Mouse (Mus musculus) stomach, embryonic 15.5 days (tissue): Measurements from ENCODE around the gene Golt1b. TPM values are rescaled to one million over a fixed set of nuclear protein-coding genes. Genes with fewer than 3 reads are reported as not detected.
"Not testable (repeated sequence)": the region's sequence is repeated elsewhere in the genome, so short reads cannot be mapped to it uniquely, and the experiment has no call there.

Experiments used
- ATAC-seq: fragments of 200-750 bp; cut with Nextera tagmentation; 2 replicates; pipeline ENCODE4 v1.8.0; 2017; ENCODE audit warnings: low read depth, moderate number of reproducible peaks, moderate TSS enrichment; ENCODE audit not compliant: insufficient read depth, low FRiP score
- H3K27ac ChIP-seq: fragments of 300-500 bp; sonication (generic); 2 replicates; pipeline ENCODE4 v1.5.1; 2015; ENCODE audit warnings: mild to moderate bottlenecking, inconsistent platforms
- H3K27me3 ChIP-seq: fragments of 300-500 bp; sonication (generic); replicated peaks from 2 replicates; pipeline ENCODE4 v1.6.1; 2015; ENCODE audit warnings: inconsistent platforms
- H3K36me3 ChIP-seq: fragments of 300-500 bp; sonication (generic); 2 replicates; pipeline ENCODE4 v1.6.1; 2015; ENCODE audit warnings: inconsistent platforms
- H3K4me1 ChIP-seq: fragments of 300-500 bp; sonication (generic); 2 replicates; pipeline ENCODE4 v1.6.1; 2015; ENCODE audit warnings: inconsistent platforms
- H3K4me2 ChIP-seq: fragments of 300-500 bp; sonication (generic); 2 replicates; pipeline ENCODE4 v1.6.1; 2015; ENCODE audit warnings: mild to moderate bottlenecking, inconsistent platforms
- H3K4me3 ChIP-seq: fragments of 300-500 bp; sonication (generic); replicated peaks from 2 replicates; pipeline ENCODE4 v1.5.1; 2015; ENCODE audit warnings: inconsistent platforms
- H3K9ac ChIP-seq: fragments of 300-500 bp; sonication (generic); 2 replicates; pipeline ENCODE4 v1.6.1; 2015; ENCODE audit warnings: inconsistent platforms
- H3K9me3 ChIP-seq: fragments of 300-500 bp; sonication (generic); 2 replicates; pipeline ENCODE4 v1.6.1; 2016; ENCODE audit warnings: inconsistent platforms
- WGBS: fragments of 180-500 bp; shearing (Covaris S2); methylation state at CpG from one replicate; pipeline ENCODE4 v1.1.7; 2015; 5-methylcytosine and 5-hydroxymethylcytosine counted together
- polyA plus RNA-seq: library from polyadenylated mRNA; unstranded; fragments of >200 nt; fragmentation: Nextera tagmentation; extraction: Ambion mirVana; gene quantifications from 2 replicates; pipeline ENCODE4 v1.2.1, GENCODE M21; 2015

The Golt1b gene
- 84.0 and 85.2 TPM in 2 replicates for polyA plus RNA-seq

DNA sequence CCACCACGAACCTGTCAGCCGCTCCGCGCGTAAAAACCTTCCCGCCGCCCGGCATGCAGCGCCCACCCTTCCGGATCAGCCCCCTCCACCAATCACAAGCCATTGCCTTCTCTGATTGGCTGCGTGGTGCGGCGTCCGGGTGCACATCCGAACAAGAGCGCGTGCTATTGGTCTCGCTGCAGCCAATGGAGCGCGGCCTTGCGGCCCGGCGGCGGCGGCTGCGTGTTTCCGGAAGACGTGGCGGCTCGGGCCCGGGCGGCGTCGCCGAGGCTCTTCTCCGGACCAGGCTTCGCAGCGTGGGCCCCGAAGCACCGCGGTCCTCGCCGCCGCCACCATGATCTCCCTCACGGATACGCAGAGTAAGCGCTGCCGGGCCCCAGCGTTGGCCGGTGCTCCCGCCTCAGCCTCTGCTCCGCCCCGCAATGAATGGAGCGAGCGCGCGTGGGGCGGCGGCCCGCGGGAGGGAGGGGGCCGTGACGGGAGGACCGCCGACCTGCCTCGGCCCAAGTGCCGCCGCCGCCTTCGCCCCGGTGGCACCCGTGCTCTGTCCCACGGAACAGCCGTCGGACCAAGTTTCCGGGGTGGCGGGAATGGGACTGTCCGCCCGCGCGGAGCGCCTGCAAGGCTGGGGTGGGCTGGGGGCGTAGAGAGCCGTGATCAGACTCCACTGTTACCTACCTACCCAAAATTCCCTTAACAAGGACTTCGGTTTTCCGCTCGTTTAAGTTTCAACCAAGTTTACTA, at the start of gene Golt1b, which contains the start of gene Recql:
Golt1b (plus strand) TSS at position 211 of the 744 bp plus-strand sequence.
Recql (minus strand) TSS at position 77 of the 744 bp plus-strand sequence.
- Histone ChIP-seq H3K4me1 (peaks cover 12% of the 10 kb centered on the region; the same call in 1 of the 2 replicates), H3K4me2 (peak within 1 kb of the TSS; percentile 70), H3K27me3 (no peaks in the 10 kb centered on the region), H3K36me3 (no peaks in the 10 kb centered on the region), H3K9me3 (no peaks in the 10 kb centered on the region), H3K4me3 (peak within 1 kb of the TSS; percentile 99), H3K27ac (no peak within 1 kb of the TSS), H3K9ac (peak within 1 kb of the TSS; percentile 93)
- under 1% methylated on average over 87 of the region's 87 CpGs for WGBS
- peak; percentile 100 for ATAC-seq

GRCm38 (mm10) chr6:142338961-142339360, 48.1 kb upstream of the Golt1b start:
- H3K9me3 ChIP-seq: no peaks in the 10 kb centered on the region
- H3K36me3 ChIP-seq: no peaks in the 10 kb centered on the region
- 65% methylated on average over 2 of the region's 2 CpGs for WGBS
- H3K4me2 ChIP-seq: no peak overlapping the region
- no peak overlapping the region for H3K9ac ChIP-seq
- no peak for ATAC-seq
- no peaks in the 10 kb centered on the region for H3K27me3 ChIP-seq
- no peak overlapping the region for H3K4me3 ChIP-seq
- no peaks in the 10 kb centered on the region for H3K4me1 ChIP-seq
- H3K27ac ChIP-seq: no peak overlapping the region

DNA sequence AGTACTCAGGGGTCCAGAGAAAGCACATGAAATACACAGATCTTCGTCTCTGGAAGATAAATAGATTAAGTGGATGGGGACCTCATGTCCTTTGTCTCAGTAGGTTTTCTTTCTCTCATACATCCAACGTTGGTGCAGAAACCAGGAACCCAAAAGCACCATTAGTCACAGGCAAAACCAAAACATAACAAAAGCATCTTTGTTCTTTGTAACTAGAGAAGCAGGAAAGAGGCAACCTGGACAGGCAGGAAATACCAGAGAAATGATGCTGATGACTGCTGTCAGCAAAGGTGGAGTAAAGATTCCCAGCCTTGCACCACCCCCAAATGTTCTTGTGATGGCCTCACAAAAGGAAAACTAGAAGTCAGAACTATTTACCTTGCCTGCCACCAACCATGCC, 47.4 kb upstream of the Golt1b start:
- no peak overlapping the region for H3K4me3 ChIP-seq
- no peak overlapping the region for H3K9ac ChIP-seq
- H3K9me3 ChIP-seq: no peaks in the 10 kb centered on the region
- H3K4me1 ChIP-seq: no peaks in the 10 kb centered on the region
- ATAC-seq: no peak
- no peaks in the 10 kb centered on the region for H3K36me3 ChIP-seq
- H3K27ac ChIP-seq: no peak overlapping the region
- WGBS: 25% methylated on average over 2 of the region's 2 CpGs
- H3K27me3 ChIP-seq: no peaks in the 10 kb centered on the region
- H3K4me2 ChIP-seq: no peak overlapping the region

DNA sequence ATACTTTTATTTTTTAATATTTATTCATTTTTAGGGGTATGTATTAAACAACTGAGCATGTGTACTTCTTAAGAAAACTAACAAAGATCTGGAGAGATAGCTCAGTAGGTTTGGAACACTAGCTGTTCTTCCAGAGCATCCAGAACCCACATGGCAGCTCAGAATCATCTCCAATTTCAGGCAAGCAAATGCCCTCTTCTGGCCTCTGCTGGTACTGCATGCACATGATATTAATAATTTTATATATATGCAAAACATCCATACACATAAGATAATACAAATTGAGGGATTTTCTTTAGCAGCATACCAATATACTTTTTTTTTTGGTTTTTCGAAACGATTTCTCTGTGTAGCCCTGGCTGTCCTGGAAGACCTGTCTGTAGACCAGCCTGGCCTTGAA, 43.5 kb upstream of the Golt1b start:
- ATAC-seq: no peak
- Histone ChIP-seq H3K27ac (no peak overlapping the region), H3K36me3 (no peaks in the 10 kb centered on the region), H3K9ac (no peak overlapping the region), H3K9me3 (no peaks in the 10 kb centered on the region), H3K4me3 (no peak overlapping the region), H3K27me3 (no peaks in the 10 kb centered on the region), H3K4me2 (no peak overlapping the region), H3K4me1 (peaks cover 5% of the 10 kb centered on the region)
- WGBS: 70% methylated on average over 2 of the region's 2 CpGs

- Histone ChIP-seq H3K9me3 (no peaks in the 10 kb centered on the region), H3K4me3 (peak within 1 kb of the TSS; percentile 67), H3K9ac (peak within 1 kb of the TSS; percentile 19; the same call in 1 of the 2 replicates), H3K27ac (peak within 1 kb of the TSS; percentile 87), H3K36me3 (no peaks in the 10 kb centered on the region), H3K4me1 (peaks cover 5% of the 10 kb centered on the region), H3K27me3 (no peaks in the 10 kb centered on the region), H3K4me2 (peak within 1 kb of the TSS; percentile 55)
- WGBS: under 1% methylated on average over 48 of the region's 48 CpGs
- peak; percentile 93 for ATAC-seq
Observed at GRCm38 (mm10) chr6:142345440-142346038, 41.5 kb upstream of the Golt1b start, which contains the start of gene Pyroxd1. Pyroxd1 (plus strand) TSS chr6:142345654.

GRCm38 (mm10) chr6:142346181-142347110, 40.6 kb upstream of the Golt1b start:
- 38% methylated on average over 12 of the region's 12 CpGs for WGBS
- Histone ChIP-seq H3K4me1 (peaks cover 5% of the 10 kb centered on the region), H3K4me3 (peak overlapping the region; percentile 67), H3K4me2 (peak overlapping the region; percentile 55), H3K27ac (peak overlapping the region; percentile 87), H3K9ac (no peak overlapping the region), H3K27me3 (no peaks in the 10 kb centered on the region), H3K36me3 (no peaks in the 10 kb centered on the region), H3K9me3 (no peaks in the 10 kb centered on the region)
- ATAC-seq: peak; percentile 31

- 61% methylated on average over 11 of the region's 11 CpGs for WGBS
- Histone ChIP-seq H3K4me2 (peak overlapping the region; percentile 55; the same call in 1 of the 2 replicates), H3K27me3 (no peaks in the 10 kb centered on the region), H3K27ac (no peak overlapping the region), H3K4me3 (no peak overlapping the region), H3K4me1 (peaks cover 5% of the 10 kb centered on the region), H3K9ac (no peak overlapping the region), H3K36me3 (peaks cover 3% of the 10 kb centered on the region; the same call in 1 of the 2 replicates), H3K9me3 (no peaks in the 10 kb centered on the region)
- no peak for ATAC-seq
Observed at GRCm38 (mm10) chr6:142347431-142348385, 39.3 kb upstream of the Golt1b start.

DNA sequence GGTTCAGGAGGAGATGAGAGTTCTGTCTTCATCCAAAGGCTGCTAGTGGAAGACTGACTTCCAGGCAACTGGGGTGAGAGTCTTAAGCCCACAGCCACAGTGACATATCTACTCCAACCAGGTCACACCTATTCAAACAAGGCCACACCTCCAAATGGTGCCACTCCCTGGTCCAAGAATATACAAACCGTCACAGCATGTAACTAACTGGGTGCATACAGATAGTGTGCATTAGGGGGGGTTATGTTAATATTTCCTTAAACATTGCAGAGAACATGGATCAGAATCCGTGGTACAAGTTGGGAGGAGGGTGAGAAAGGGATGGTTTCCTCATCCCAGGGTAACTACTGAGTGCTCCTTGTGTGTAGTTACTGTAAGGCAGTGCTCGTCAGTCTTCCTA, 34.9 kb upstream of the Golt1b start:
- not testable (repeated sequence) for H3K27ac ChIP-seq, H3K9me3 ChIP-seq, H3K36me3 ChIP-seq, H3K4me1 ChIP-seq, H3K27me3 ChIP-seq, H3K4me3 ChIP-seq, H3K4me2 ChIP-seq, H3K9ac ChIP-seq
- ATAC-seq: peak; percentile 44; the same call in 1 of the 2 replicates
- WGBS: 67% methylated on average over 3 of the region's 3 CpGs

DNA sequence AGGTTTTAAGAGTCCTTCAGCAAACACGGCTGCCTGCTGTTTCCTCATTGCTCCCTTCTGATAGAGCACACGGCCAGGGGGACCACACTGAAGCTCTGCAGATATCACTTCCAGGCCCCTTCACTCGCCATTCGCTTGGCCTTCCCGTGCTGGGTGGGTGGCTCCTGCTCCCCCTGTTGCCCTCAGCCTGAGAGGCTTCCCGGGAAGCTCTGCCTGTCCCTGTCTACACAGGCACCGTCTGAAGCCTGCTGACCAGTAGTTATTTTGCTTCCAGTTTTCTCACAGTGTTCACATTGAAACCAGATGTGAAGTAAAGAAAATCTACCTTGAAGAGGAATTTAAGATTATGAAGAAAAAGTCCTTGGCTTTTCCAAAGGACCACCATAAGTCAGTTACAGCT, 29.9 kb upstream of the Golt1b start:
- Histone ChIP-seq H3K4me3 (no peak overlapping the region), H3K4me1 (no peaks in the 10 kb centered on the region), H3K27ac (no peak overlapping the region), H3K27me3 (no peaks in the 10 kb centered on the region), H3K36me3 (peaks cover 6% of the 10 kb centered on the region), H3K4me2 (no peak overlapping the region), H3K9me3 (no peaks in the 10 kb centered on the region), H3K9ac (no peak overlapping the region)
- ATAC-seq: no peak
- WGBS: 75% methylated on average over 7 of the region's 7 CpGs

- Histone ChIP-seq H3K36me3 (peaks cover 24% of the 10 kb centered on the region), H3K9ac (no peak overlapping the region), H3K27me3 (no peaks in the 10 kb centered on the region), H3K27ac (no peak overlapping the region), H3K9me3 (no peaks in the 10 kb centered on the region), H3K4me2 (no peak overlapping the region), H3K4me3 (no peak overlapping the region), H3K4me1 (no peaks in the 10 kb centered on the region)
- 88% methylated on average over 6 of the region's 6 CpGs for WGBS
- no peak for ATAC-seq
Observed at GRCm38 (mm10) chr6:142362036-142362435, 25.0 kb upstream of the Golt1b start.
